Mouse (Mus musculus) heart, embryonic 15.5 days (tissue): ENCODE results near the gene Mgp. TPM values are rescaled to one million over a fixed set of nuclear protein-coding genes. Genes with fewer than 3 reads are reported as not detected.

Experiments
- ATAC-seq: fragments of 200-750 bp; cut with Nextera tagmentation; replicated peaks from 2 replicates; pipeline ENCODE4 v1.8.0; 2017; ENCODE audit warnings: low read depth, moderate TSS enrichment; ENCODE audit not compliant: insufficient number of reproducible peaks, insufficient read depth, low FRiP score
- H3K27ac ChIP-seq: fragments of 300-500 bp; sonication (generic); 2 replicates; pipeline ENCODE4 v1.5.1; 2015; ENCODE audit warnings: mild to moderate bottlenecking, inconsistent platforms
- H3K27me3 ChIP-seq: fragments of 300-500 bp; sonication (generic); 2 replicates; pipeline ENCODE4 v1.6.1; 2015; ENCODE audit warnings: inconsistent platforms
- H3K36me3 ChIP-seq: fragments of 300-500 bp; sonication (generic); 2 replicates; pipeline ENCODE4 v1.6.1; 2015; ENCODE audit warnings: mild to moderate bottlenecking, inconsistent platforms
- H3K4me1 ChIP-seq: fragments of 300-500 bp; sonication (generic); replicated peaks from 2 replicates; pipeline ENCODE4 v1.6.1; 2015; ENCODE audit warnings: inconsistent platforms
- H3K4me2 ChIP-seq: fragments of 300-500 bp; sonication (generic); 2 replicates; pipeline ENCODE4 v1.6.1; 2015; ENCODE audit warnings: inconsistent platforms, mild to moderate bottlenecking, moderate library complexity
- H3K4me3 ChIP-seq: fragments of 300-500 bp; sonication (generic); 2 replicates; pipeline ENCODE4 v1.5.1; 2015; ENCODE audit warnings: mild to moderate bottlenecking, inconsistent platforms
- H3K9ac ChIP-seq: fragments of 300-500 bp; sonication (generic); 2 replicates; pipeline ENCODE4 v1.6.1; 2015; ENCODE audit warnings: mild to moderate bottlenecking, inconsistent platforms
- H3K9me3 ChIP-seq: fragments of 300-500 bp; sonication (generic); replicated peaks from 2 replicates; pipeline ENCODE4 v1.6.1; 2016; ENCODE audit warnings: inconsistent platforms
- WGBS: fragments of 180-500 bp; shearing (Covaris S2); methylation state at CpG from one replicate; pipeline ENCODE4 v1.1.7; 2015; ENCODE audit warnings: mixed read lengths; 5-methylcytosine and 5-hydroxymethylcytosine counted together
- polyA plus RNA-seq: library from polyadenylated mRNA; unstranded; fragments of >200 nt; fragmentation: Nextera tagmentation; extraction: Ambion mirVana; gene quantifications from 2 replicates; pipeline ENCODE4 v1.2.1, GENCODE M21; 2015

The Mgp gene
- polyA plus RNA-seq, result 595 and 619 TPM in 2 replicates

DNA sequence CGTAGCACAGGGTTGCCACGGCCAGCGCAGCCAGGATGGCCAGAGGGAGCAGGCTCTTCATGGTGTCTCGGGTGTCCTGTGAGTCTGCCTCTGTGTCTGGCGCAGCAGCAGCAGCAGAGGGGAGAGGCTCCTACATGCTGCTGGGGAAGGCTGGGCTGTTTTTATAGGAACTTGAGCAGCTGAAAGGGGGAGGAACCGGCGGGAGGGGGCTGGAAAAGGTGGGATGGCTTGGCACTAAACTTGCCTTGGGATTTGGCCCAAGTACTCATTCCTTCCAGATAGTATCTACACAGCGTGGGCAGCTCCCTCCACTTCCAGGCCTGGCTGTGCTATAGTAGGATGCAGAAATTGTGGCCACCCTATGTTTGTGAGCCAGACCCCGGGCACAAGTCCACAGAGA lies at the start of gene Mgp:
Gene Mgp (minus strand): TSS at position 154 of the 400 bp plus-strand sequence.
- ATAC-seq, result peak; percentile 83
- peak within 1 kb of the TSS; percentile 48 for H3K4me3 ChIP-seq
- H3K27me3 ChIP-seq, result no peaks in the 10 kb centered on the region
- H3K27ac ChIP-seq, result peak within 1 kb of the TSS; percentile 84
- peak within 1 kb of the TSS; percentile 48 for H3K9ac ChIP-seq
- WGBS, result 18% methylated on average over 9 of the region's 9 CpGs
- H3K4me2 ChIP-seq, result peak within 1 kb of the TSS; percentile 54
- H3K9me3 ChIP-seq, result no peaks in the 10 kb centered on the region
- no peaks in the 10 kb centered on the region for H3K36me3 ChIP-seq
- peaks cover 19% of the 10 kb centered on the region for H3K4me1 ChIP-seq

DNA sequence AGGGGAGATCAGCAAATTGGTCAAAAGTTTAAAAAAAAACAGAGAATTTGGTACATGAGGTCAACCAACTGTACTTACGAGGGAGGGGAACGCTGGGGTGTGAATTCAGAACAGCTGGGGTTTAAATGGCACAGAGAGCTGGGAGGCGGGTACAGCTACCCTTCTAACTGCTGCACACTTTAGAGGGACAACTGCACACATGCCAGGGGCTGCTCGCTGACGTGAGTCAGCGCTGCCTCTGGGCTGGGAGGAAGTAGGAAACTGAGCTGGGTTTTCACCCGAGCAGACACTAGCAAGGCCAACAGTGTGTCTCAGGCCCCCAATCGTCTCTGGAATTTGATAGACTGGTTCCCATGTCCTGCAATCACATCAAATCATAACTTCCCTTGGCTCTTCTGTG lies 49.4 kb upstream of the Mgp start:
- Histone ChIP-seq H3K36me3 (no peaks in the 10 kb centered on the region), H3K27ac (peak overlapping the region; percentile 39; the same call in 1 of the 2 replicates), H3K9ac (no peak overlapping the region), H3K9me3 (no peaks in the 10 kb centered on the region), H3K27me3 (no peaks in the 10 kb centered on the region), H3K4me1 (peaks cover 5% of the 10 kb centered on the region; the same call in 1 of the 2 replicates), H3K4me3 (no peak overlapping the region), H3K4me2 (no peak overlapping the region)
- WGBS, result 58% methylated on average over 8 of the region's 8 CpGs
- ATAC-seq, result no peak

DNA sequence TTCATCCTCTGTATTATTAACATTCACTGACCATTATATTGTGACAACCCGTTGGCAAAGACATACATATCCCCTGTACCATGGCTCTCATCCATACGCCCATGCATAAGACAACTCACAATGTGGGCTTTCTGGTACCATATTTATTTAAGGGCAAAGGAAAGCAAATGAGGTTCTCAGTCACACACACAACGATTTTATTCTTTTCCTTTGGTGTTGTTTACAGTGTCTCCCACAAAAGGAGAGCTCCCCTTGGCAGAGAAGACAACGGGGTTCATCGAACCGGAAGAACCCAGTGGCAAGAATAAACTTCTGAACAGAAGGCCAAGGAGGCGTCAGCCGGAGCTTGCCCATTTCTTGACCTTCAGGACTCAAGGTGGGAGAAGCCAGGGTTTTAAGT lies 47.9 kb upstream of the Mgp start, which contains the start of gene Pde6h:
Gene Pde6h (plus strand): TSS at position 301 of the 400 bp plus-strand sequence.
- 90% methylated on average over 8 of the region's 8 CpGs for WGBS

DNA sequence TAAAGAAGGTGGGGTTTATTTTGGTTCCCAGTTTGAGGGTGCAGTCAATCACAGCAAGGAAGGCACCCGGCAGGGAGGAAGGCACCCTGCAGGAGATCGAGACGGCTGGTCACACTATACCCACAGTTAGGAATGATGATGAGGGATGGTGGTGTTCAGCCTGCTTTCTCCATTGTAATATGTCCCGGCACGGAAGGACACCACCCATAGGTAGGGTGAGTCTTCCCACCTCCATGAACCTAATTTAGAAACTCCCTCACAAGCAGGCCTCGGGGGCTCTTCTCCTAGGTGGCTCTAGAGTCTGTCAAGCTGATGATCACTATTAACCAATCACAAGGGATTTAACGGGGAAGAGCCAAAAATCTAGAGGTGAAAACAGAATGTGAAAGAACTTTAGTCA lies 47.2 kb upstream of the Mgp start:
- H3K4me3 ChIP-seq, result no peak overlapping the region
- no peak overlapping the region for H3K27ac ChIP-seq
- no peaks in the 10 kb centered on the region for H3K27me3 ChIP-seq
- ATAC-seq, result no peak
- no peaks in the 10 kb centered on the region for H3K36me3 ChIP-seq
- no peak overlapping the region for H3K9ac ChIP-seq
- H3K9me3 ChIP-seq, result no peaks in the 10 kb centered on the region
- peaks cover 5% of the 10 kb centered on the region; the same call in 1 of the 2 replicates for H3K4me1 ChIP-seq
- WGBS, result 84% methylated on average over 7 of the region's 7 CpGs
- H3K4me2 ChIP-seq, result no peak overlapping the region

More for the DNA sequence above, 47.9 kb upstream of the Mgp start, which contains the start of gene Pde6h:
- H3K4me3 ChIP-seq, result no peak within 1 kb of the TSS
- H3K27ac ChIP-seq, result no peak within 1 kb of the TSS
- no peaks in the 10 kb centered on the region for H3K36me3 ChIP-seq
- no peaks in the 10 kb centered on the region for H3K27me3 ChIP-seq
- ATAC-seq, result no peak
- no peak within 1 kb of the TSS for H3K9ac ChIP-seq
- H3K9me3 ChIP-seq, result no peaks in the 10 kb centered on the region
- peaks cover 5% of the 10 kb centered on the region; the same call in 1 of the 2 replicates for H3K4me1 ChIP-seq
- H3K4me2 ChIP-seq, result no peak within 1 kb of the TSS

DNA sequence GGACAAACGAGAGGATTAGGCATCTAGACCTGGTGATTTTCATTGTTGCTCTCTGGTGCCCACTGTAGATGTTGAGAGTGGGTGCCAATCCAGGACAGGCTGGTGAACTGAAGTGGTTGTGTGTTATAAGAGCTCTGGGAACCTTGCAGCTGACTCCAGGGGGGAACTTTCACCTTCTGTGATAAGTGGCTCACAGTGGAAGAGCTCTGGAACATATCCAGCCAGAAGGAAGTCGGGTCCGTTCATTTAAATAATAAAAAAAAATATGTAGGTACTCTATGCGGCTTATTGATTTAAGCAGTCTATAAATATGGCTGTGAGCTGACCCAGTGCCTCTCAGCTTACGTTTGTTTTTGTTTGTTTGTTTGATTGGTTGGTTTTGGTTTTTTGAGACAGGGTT lies 46.5 kb upstream of the Mgp start, which contains the start of gene Erp27:
Gene Erp27 (minus strand): TSS at position 101 of the 400 bp plus-strand sequence.
- no peak within 1 kb of the TSS for H3K4me3 ChIP-seq
- no peak within 1 kb of the TSS for H3K9ac ChIP-seq
- no peaks in the 10 kb centered on the region for H3K27me3 ChIP-seq
- WGBS, result 55% methylated on average over 5 of the region's 5 CpGs
- ATAC-seq, result no peak
- no peak within 1 kb of the TSS for H3K4me2 ChIP-seq
- H3K36me3 ChIP-seq, result no peaks in the 10 kb centered on the region
- H3K27ac ChIP-seq, result no peak within 1 kb of the TSS
- H3K9me3 ChIP-seq, result no peaks in the 10 kb centered on the region
- H3K4me1 ChIP-seq, result peaks cover 5% of the 10 kb centered on the region; the same call in 1 of the 2 replicates

DNA sequence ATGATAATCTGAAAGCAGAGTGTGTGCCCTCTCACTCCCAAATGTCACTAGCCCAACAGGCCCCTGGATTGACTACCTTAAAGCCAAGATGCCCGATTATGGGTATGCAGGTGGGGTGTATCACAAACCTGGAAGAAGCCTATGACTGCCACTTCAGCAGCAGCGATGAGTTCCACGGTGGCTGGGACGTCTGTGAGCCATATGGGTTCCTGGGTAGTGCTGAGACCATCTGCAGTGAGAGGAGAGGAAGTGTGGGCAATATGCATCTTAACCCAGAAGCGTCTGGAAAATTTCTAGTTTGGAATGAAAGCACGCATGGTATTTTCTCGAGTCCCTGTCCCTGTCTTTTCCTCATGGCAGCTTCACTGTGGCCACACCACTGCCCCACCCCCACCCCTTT lies 46.0 kb upstream of the Mgp start:
- WGBS, result 75% methylated on average over 7 of the region's 7 CpGs
- H3K4me3 ChIP-seq, result no peak overlapping the region
- H3K27ac ChIP-seq, result no peak overlapping the region
- H3K36me3 ChIP-seq, result no peaks in the 10 kb centered on the region
- no peak for ATAC-seq
- no peak overlapping the region for H3K4me2 ChIP-seq
- H3K27me3 ChIP-seq, result no peaks in the 10 kb centered on the region
- H3K4me1 ChIP-seq, result peaks cover 5% of the 10 kb centered on the region; the same call in 1 of the 2 replicates
- H3K9me3 ChIP-seq, result no peaks in the 10 kb centered on the region
- H3K9ac ChIP-seq, result no peak overlapping the region

DNA sequence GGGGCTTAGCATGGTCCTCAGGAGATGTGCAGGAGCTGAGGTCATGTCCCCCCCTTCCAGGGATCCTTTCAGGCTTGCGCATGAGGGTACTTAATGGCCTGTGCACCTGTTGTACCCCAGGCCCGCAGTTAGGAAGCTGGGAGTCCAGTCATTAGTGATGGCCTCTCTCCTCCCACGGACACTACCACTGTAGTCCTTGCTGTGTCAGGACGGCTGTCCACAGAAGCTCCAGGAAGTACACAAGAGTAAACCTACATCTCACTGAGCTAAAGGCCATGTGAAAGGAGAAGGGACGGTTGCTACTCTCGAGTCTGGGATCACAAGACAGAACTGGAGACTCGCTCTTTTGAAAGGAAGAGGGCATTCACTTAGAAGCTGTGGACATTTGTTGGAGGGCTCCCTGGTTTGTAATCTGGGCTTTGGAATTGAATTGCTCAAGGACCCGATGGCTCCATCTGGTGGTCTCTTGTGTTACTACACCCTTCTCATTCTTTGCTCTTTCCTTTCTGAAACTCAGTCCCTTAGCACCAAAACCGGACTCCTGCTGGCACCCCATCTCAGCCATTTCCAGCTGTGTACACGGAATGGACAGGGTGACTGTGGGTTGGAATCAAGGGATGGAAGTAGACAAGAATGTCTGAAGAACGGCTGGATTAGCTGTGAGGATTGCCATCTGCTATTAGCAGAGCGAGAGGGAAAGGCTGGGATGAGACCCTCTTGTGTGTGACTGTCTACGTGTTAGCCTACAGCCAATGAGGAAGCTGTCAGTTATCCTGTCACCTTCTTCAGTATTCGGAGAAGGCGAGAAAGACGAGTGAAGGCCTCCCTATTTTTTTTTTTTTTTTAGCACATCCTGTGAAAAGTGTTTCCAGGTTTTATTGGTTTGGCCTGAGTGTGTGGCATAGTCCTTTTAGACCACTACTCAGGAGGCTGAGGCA lies 45.0 kb upstream of the Mgp start:
- Histone ChIP-seq H3K4me1 (peaks cover 5% of the 10 kb centered on the region; the same call in 1 of the 2 replicates), H3K27me3 (no peaks in the 10 kb centered on the region), H3K4me2 (0 out of 2 replicates have a peak overlapping the region, but pooled peaks have one; percentile 19), H3K9me3 (no peaks in the 10 kb centered on the region), H3K4me3 (no peak overlapping the region), H3K27ac (no peak overlapping the region), H3K9ac (peak overlapping the region; percentile 31; the same call in 1 of the 2 replicates), H3K36me3 (no peaks in the 10 kb centered on the region)
- ATAC-seq, result no peak
- 35% methylated on average over 16 of the region's 16 CpGs for WGBS

DNA sequence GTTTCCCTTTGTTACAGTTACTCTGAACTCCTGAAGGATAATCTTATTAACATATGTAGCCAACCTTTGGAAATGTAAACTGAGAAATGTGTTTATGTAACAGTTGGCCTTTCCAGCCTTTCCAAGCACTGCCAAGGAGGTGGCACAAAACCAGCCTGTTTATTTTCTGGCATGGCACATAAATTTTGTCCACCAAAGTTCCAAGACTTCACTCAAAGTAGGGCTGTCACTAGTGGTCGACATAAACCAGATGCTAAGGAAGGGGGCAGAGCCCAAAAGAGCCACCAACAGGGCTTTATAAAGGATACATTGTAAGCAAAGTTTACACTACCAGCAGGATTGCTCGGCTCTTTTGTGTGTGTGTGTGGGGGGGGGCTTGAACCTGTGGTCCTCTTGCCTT lies 42.3 kb upstream of the Mgp start:
- no peak overlapping the region for H3K4me2 ChIP-seq
- H3K27ac ChIP-seq, result 0 out of 2 replicates have a peak overlapping the region, but pooled peaks have one; percentile 39
- no peak for ATAC-seq
- H3K4me3 ChIP-seq, result no peak overlapping the region
- no peaks in the 10 kb centered on the region for H3K27me3 ChIP-seq
- no peaks in the 10 kb centered on the region for H3K9me3 ChIP-seq
- WGBS, result 34% methylated on average over 2 of the region's 2 CpGs
- H3K36me3 ChIP-seq, result no peaks in the 10 kb centered on the region
- peaks cover 12% of the 10 kb centered on the region for H3K4me1 ChIP-seq
- H3K9ac ChIP-seq, result no peak overlapping the region

DNA sequence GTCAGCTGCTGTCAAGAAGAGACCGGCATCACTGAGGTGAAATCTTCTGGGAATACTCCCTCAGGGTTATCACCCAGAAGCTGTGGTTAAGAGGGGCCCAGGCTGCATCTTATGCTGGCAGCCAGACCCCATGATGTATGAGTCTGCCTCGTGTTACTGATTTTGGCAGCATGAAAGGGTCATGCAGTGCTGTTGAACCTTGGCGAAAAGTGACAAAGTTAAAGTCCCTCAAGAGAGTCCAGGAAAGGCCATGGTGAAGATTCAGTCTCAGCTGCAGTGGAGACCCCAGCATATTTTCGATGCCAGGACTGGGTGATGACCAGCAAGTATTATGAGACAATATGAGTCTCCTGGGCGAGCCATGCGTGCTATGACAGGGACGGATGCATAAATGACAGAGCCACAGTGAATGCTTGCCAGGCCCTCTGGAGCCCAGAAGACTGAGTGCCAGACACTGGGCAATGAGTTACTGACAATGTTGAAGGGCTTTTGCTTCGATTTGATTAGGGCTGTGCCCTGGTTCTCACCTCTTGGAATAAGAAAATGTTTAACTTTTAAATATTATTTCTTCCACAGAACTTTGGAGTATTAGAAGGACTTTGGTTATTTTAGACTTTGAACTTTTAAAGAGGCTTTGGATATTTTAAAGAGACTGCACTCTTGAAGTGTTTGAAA lies 40.2 kb upstream of the Mgp start:
- H3K4me3 ChIP-seq, result no peak overlapping the region
- peak overlapping the region; percentile 34; the same call in 1 of the 2 replicates for H3K27ac ChIP-seq
- H3K9me3 ChIP-seq, result no peaks in the 10 kb centered on the region
- 66% methylated on average over 8 of the region's 8 CpGs for WGBS
- no peak for ATAC-seq
- H3K4me1 ChIP-seq, result peaks cover 13% of the 10 kb centered on the region
- H3K36me3 ChIP-seq, result no peaks in the 10 kb centered on the region
- H3K9ac ChIP-seq, result no peak overlapping the region
- H3K27me3 ChIP-seq, result no peaks in the 10 kb centered on the region
- no peak overlapping the region for H3K4me2 ChIP-seq

DNA sequence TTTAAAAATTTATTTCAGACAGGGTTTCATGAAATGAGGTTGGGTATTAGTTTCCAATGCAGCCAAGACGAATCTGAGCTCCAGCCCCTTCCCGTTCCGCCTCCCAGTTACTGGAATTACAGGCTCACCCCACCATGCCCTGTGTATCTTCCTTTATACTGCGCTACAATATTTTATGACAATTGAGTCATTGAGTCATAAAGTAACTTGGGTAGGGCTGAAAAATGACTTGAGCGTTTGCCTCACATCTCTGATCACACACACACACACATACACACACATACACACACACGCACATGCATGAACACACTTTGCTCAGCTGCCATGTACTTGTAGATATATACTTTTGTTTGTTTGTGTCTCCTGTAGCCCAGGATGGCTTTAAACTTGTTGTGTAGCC lies 38.6 kb upstream of the Mgp start:
- Histone ChIP-seq H3K36me3 (no peaks in the 10 kb centered on the region), H3K4me2 (no peak overlapping the region), H3K9ac (no peak overlapping the region), H3K9me3 (no peaks in the 10 kb centered on the region), H3K27me3 (no peaks in the 10 kb centered on the region), H3K4me1 (peaks cover 19% of the 10 kb centered on the region), H3K4me3 (no peak overlapping the region), H3K27ac (peak overlapping the region; percentile 6; the same call in 1 of the 2 replicates)
- ATAC-seq, result no peak
- WGBS, result 93% methylated on average over 6 of the region's 6 CpGs
